Mouse (Mus musculus) lung, embryonic 15.5 days (tissue): Measurements from ENCODE around the gene Psma6. TPM values are rescaled to one million over a fixed set of nuclear protein-coding genes. Genes with fewer than 3 reads are reported as not detected.
"Not testable (repeated sequence)": the region's sequence is repeated elsewhere in the genome, so short reads cannot be mapped to it uniquely, and the experiment has no call there.

Experiments
- ATAC-seq: fragments of 200-750 bp; cut with Nextera tagmentation; 2 replicates; pipeline ENCODE4 v1.8.0; 2017; ENCODE audit warnings: moderate number of reproducible peaks, borderline replicate concordance; ENCODE audit not compliant: low FRiP score, low TSS enrichment; ENCODE audit errors: extremely low read depth
- H3K27ac ChIP-seq: fragments of 300-500 bp; sonication (generic); 2 replicates; pipeline ENCODE4 v1.5.1; 2015; ENCODE audit warnings: moderate library complexity, mild to moderate bottlenecking, inconsistent platforms
- H3K27me3 ChIP-seq: fragments of 300-500 bp; sonication (generic); 2 replicates; pipeline ENCODE4 v1.6.1; 2015; ENCODE audit warnings: inconsistent platforms
- H3K36me3 ChIP-seq: fragments of 300-500 bp; sonication (generic); 2 replicates; pipeline ENCODE4 v1.6.1; 2015; ENCODE audit warnings: inconsistent platforms
- H3K4me1 ChIP-seq: fragments of 300-500 bp; sonication (generic); 2 replicates; pipeline ENCODE4 v1.6.1; 2015; ENCODE audit warnings: inconsistent platforms
- H3K4me2 ChIP-seq: fragments of 300-500 bp; sonication (generic); 2 replicates; pipeline ENCODE4 v1.6.1; 2015; ENCODE audit warnings: inconsistent platforms, mild to moderate bottlenecking, moderate library complexity
- H3K4me3 ChIP-seq: fragments of 300-500 bp; sonication (generic); 2 replicates; pipeline ENCODE4 v1.5.1; 2015; ENCODE audit warnings: mild to moderate bottlenecking, inconsistent platforms
- H3K9ac ChIP-seq: fragments of 300-500 bp; sonication (generic); 2 replicates; pipeline ENCODE4 v1.6.1; 2015; ENCODE audit warnings: inconsistent platforms
- H3K9me3 ChIP-seq: fragments of 300-500 bp; sonication (generic); 2 replicates; pipeline ENCODE4 v1.6.1; 2016; ENCODE audit warnings: inconsistent platforms
- WGBS: fragments of 180-500 bp; shearing (Covaris S2); methylation state at CpG from one replicate; pipeline ENCODE4 v1.1.7; 2015; 5-methylcytosine and 5-hydroxymethylcytosine counted together
- polyA plus RNA-seq: library from polyadenylated mRNA; unstranded; fragments of >200 nt; fragmentation: Nextera tagmentation; extraction: Ambion mirVana; gene quantifications from 2 replicates; pipeline ENCODE4 v1.2.1, GENCODE M21; 2015

Gene Psma6
- polyA plus RNA-seq, result 427 and 430 TPM in 2 replicates

- ATAC-seq, result no peak
- no peak within 1 kb of the TSS for H3K4me2 ChIP-seq
- no peaks in the 10 kb centered on the region for H3K9me3 ChIP-seq
- 62% methylated on average over 10 of the region's 10 CpGs for WGBS
- H3K27ac ChIP-seq, result 0 out of 2 replicates have a peak within 1 kb of the TSS, but pooled peaks have one; percentile 35
- H3K9ac ChIP-seq, result no peak within 1 kb of the TSS
- no peak within 1 kb of the TSS for H3K4me3 ChIP-seq
- H3K4me1 ChIP-seq, result peaks cover 10% of the 10 kb centered on the region; the same call in 1 of the 2 replicates
- H3K27me3 ChIP-seq, result no peaks in the 10 kb centered on the region
- H3K36me3 ChIP-seq, result 0 out of 2 replicates have a peak, but pooled peaks cover 4% of the 10 kb centered on the region
Measured at GRCm38 (mm10) chr12:55384023-55384749, at the start of gene Psma6. TSS of gene Psma6 (plus strand) at chr12:55384222.

- 93% methylated on average over 1 of the region's 2 CpGs for WGBS
- H3K27me3 ChIP-seq, H3K4me1 ChIP-seq, H3K4me3 ChIP-seq, H3K9me3 ChIP-seq, ATAC-seq, H3K36me3 ChIP-seq, H3K4me2 ChIP-seq, H3K9ac ChIP-seq, H3K27ac ChIP-seq: not testable (repeated sequence)
Measured at GRCm38 (mm10) chr12:55338490-55338889, 45.5 kb upstream of the Psma6 start.

GRCm38 (mm10) chr12:55343045-55343444, 41.0 kb upstream of the Psma6 start:
- WGBS, result 62% methylated on average over 1 of the region's 1 CpGs
- not testable (repeated sequence) for H3K4me1 ChIP-seq, H3K27ac ChIP-seq, H3K36me3 ChIP-seq, H3K4me2 ChIP-seq, H3K27me3 ChIP-seq, H3K9ac ChIP-seq, H3K9me3 ChIP-seq, ATAC-seq, H3K4me3 ChIP-seq

- Histone ChIP-seq H3K4me2 (no peak overlapping the region), H3K9me3 (no peaks in the 10 kb centered on the region), H3K9ac (no peak overlapping the region), H3K4me3 (no peak overlapping the region), H3K36me3 (no peaks in the 10 kb centered on the region), H3K4me1 (peaks cover 4% of the 10 kb centered on the region; the same call in 1 of the 2 replicates), H3K27me3 (no peaks in the 10 kb centered on the region), H3K27ac (peak overlapping the region; percentile 20; the same call in 1 of the 2 replicates)
- 87% methylated on average over 11 of the region's 11 CpGs for WGBS
- ATAC-seq, result no peak
Measured at GRCm38 (mm10) chr12:55343998-55344397, 40.0 kb upstream of the Psma6 start.

- Histone ChIP-seq H3K4me3 (no peak overlapping the region), H3K27me3 (no peaks in the 10 kb centered on the region), H3K4me2 (no peak overlapping the region), H3K27ac (peak overlapping the region; percentile 20), H3K36me3 (no peaks in the 10 kb centered on the region), H3K9me3 (no peaks in the 10 kb centered on the region), H3K4me1 (peaks cover 4% of the 10 kb centered on the region; the same call in 1 of the 2 replicates), H3K9ac (no peak overlapping the region)
- WGBS, result 74% methylated on average over 13 of the region's 13 CpGs
- ATAC-seq, result no peak
Measured at GRCm38 (mm10) chr12:55344583-55344982, 39.4 kb upstream of the Psma6 start.

- Histone ChIP-seq H3K27ac (peak overlapping the region; percentile 35; the same call in 1 of the 2 replicates), H3K4me2 (peak overlapping the region; percentile 10; the same call in 1 of the 2 replicates)
Measured at GRCm38 (mm10) chr12:55353423-55353822, 30.6 kb upstream of the Psma6 start.

GRCm38 (mm10) chr12:55354904-55355303, 29.1 kb upstream of the Psma6 start:
- no peaks in the 10 kb centered on the region for H3K9me3 ChIP-seq
- H3K4me1 ChIP-seq, result peaks cover 12% of the 10 kb centered on the region
- WGBS, result 43% methylated on average over 4 of the region's 4 CpGs
- H3K9ac ChIP-seq, result no peak overlapping the region
- no peak overlapping the region for H3K27ac ChIP-seq
- H3K4me2 ChIP-seq, result no peak overlapping the region
- no peak; the same call in 1 of the 2 replicates for ATAC-seq
- H3K27me3 ChIP-seq, result no peaks in the 10 kb centered on the region
- H3K4me3 ChIP-seq, result no peak overlapping the region
- no peaks in the 10 kb centered on the region for H3K36me3 ChIP-seq

More at GRCm38 (mm10) chr12:55353423-55353822, 30.6 kb upstream of the Psma6 start:
- H3K9ac ChIP-seq, result no peak overlapping the region
- no peak overlapping the region for H3K4me3 ChIP-seq
- no peaks in the 10 kb centered on the region for H3K9me3 ChIP-seq
- H3K27me3 ChIP-seq, result no peaks in the 10 kb centered on the region
- H3K4me1 ChIP-seq, result peaks cover 12% of the 10 kb centered on the region
- 30% methylated on average over 6 of the region's 6 CpGs for WGBS
- H3K36me3 ChIP-seq, result no peaks in the 10 kb centered on the region
- peak; percentile 42; the same call in 1 of the 2 replicates for ATAC-seq

- Histone ChIP-seq H3K9me3 (no peaks in the 10 kb centered on the region), H3K27ac (no peak overlapping the region), H3K27me3 (no peaks in the 10 kb centered on the region), H3K36me3 (no peaks in the 10 kb centered on the region), H3K9ac (no peak overlapping the region), H3K4me1 (peaks cover 12% of the 10 kb centered on the region), H3K4me3 (no peak overlapping the region), H3K4me2 (no peak overlapping the region)
- 39% methylated on average over 1 of the region's 1 CpGs for WGBS
- ATAC-seq, result no peak
Measured at GRCm38 (mm10) chr12:55357303-55357702, 26.7 kb upstream of the Psma6 start.

GRCm38 (mm10) chr12:55360929-55361328, 23.1 kb upstream of the Psma6 start:
- Histone ChIP-seq H3K4me2 (no peak overlapping the region), H3K9me3 (no peaks in the 10 kb centered on the region), H3K27ac (no peak overlapping the region), H3K9ac (no peak overlapping the region), H3K4me1 (no peaks in the 10 kb centered on the region), H3K27me3 (no peaks in the 10 kb centered on the region), H3K36me3 (no peaks in the 10 kb centered on the region), H3K4me3 (no peak overlapping the region)
- 65% methylated on average over 5 of the region's 5 CpGs for WGBS
- no peak for ATAC-seq

GRCm38 (mm10) chr12:55365083-55365482, 18.9 kb upstream of the Psma6 start:
- ATAC-seq, result no peak
- WGBS, result 60% methylated on average over 2 of the region's 2 CpGs

GRCm38 (mm10) chr12:55372424-55373055, 11.5 kb upstream of the Psma6 start:
- Histone ChIP-seq H3K36me3 (no peaks in the 10 kb centered on the region), H3K9ac (no peak overlapping the region), H3K4me3 (no peak overlapping the region), H3K27ac (no peak overlapping the region), H3K4me2 (no peak overlapping the region), H3K9me3 (no peaks in the 10 kb centered on the region), H3K27me3 (no peaks in the 10 kb centered on the region), H3K4me1 (no peaks in the 10 kb centered on the region)
- WGBS, result 78% methylated on average over 3 of the region's 3 CpGs
- ATAC-seq, result no peak

More at GRCm38 (mm10) chr12:55365083-55365482, 18.9 kb upstream of the Psma6 start:
- no peaks in the 10 kb centered on the region for H3K4me1 ChIP-seq
- no peak overlapping the region for H3K4me2 ChIP-seq
- no peaks in the 10 kb centered on the region for H3K36me3 ChIP-seq
- H3K27me3 ChIP-seq, result no peaks in the 10 kb centered on the region
- H3K4me3 ChIP-seq, result no peak overlapping the region
- H3K9me3 ChIP-seq, result no peaks in the 10 kb centered on the region
- H3K27ac ChIP-seq, result no peak overlapping the region
- no peak overlapping the region for H3K9ac ChIP-seq
